Mouse (Mus musculus): ENCODE results near the gene Rnf167.
A peak's percentile ranks its signal among the peaks of the same experiment; 100 is the strongest.

Rnf167 gene

DNA sequence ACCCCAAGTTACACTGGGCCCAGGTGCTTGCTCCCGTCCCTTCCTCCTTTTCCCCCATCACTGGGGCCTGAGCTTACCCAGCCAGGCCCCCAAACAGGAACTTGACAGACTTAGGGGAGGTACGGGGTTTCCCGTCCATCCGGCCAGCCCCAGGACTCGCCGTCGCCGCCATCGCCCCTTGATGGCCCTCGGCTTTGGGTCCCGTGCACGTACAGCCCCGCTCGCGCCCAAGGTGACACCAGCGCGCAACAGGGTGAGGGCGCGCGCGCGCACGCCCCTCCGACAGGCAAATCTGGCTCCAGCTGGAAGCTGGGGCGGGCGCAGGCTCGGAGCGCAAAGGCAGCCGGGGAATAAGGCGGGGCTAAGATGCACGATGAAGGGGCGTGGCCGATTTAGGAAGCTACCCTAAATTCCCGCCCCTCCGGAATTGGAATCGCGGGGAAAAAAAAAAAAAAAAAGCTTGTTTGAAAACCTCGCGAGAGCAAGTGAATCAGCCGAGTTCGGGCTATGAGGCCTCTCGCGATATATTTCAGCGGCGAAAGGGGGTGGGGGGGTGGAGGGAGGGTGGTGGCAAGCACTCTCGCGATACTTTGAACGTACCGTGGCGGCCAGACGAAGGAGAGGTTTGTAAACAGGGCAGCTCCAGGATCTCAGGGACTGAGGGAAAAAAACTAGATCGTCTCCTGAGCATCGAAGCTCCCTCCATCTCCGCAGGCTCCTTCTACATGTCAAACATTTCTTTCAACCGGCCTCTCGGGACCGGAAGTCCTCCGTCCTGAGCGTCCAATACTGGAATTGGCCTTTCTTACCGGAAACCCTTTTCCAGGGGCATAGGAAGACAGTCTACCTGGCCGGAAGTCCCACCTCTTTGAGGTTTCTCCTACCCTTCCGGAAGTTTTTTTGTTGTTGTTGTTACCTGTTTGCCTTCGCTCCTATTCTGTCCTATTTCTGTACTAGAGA is at the start of gene Rnf167, which contains the start of gene Slc25a11:
Rnf167 (plus strand) TSS at position 545 of the 960 bp plus-strand sequence.
Slc25a11 (minus strand) TSS at position 789 of the 960 bp plus-strand sequence.
- peak; percentile 100 for DNase-seq (ENCODE audit: low read depth)

GRCm38 (mm10) chr11:70597301-70597700 is 49.7 kb upstream of the Rnf167 start:
- DNase-seq (ENCODE audit: low read depth): peak; percentile 21

GRCm38 (mm10) chr11:70598451-70598953 is 48.5 kb upstream of the Rnf167 start:
- no peak for DNase-seq (ENCODE audit: low read depth)

GRCm38 (mm10) chr11:70605024-70605566 is 41.9 kb upstream of the Rnf167 start:
- peak; percentile 78 for DNase-seq (ENCODE audit: low read depth)

DNA sequence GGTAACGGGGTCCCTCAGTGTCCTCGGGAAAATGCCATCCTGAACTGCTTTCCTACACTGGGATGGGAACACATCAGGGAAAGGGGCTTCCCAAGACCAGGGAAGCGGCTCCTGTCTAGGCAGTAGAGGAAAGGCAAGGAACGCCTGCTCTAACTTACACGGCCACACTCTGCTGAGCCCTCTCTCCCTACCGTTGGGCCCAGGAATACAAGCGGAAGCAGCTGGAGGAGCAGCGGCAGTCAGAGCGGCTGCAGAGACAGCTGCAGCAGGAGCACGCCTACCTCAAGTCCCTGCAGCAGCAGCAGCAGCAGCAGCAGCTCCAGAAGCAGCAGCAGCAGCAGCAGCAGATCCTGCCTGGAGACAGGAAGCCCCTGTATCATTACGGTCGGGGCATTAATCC is 40.3 kb upstream of the Rnf167 start:
- no peak for DNase-seq (ENCODE audit: low read depth)

- DNase-seq (ENCODE audit: low read depth): no peak
Observed at GRCm38 (mm10) chr11:70607611-70608010, 39.4 kb upstream of the Rnf167 start.

DNA sequence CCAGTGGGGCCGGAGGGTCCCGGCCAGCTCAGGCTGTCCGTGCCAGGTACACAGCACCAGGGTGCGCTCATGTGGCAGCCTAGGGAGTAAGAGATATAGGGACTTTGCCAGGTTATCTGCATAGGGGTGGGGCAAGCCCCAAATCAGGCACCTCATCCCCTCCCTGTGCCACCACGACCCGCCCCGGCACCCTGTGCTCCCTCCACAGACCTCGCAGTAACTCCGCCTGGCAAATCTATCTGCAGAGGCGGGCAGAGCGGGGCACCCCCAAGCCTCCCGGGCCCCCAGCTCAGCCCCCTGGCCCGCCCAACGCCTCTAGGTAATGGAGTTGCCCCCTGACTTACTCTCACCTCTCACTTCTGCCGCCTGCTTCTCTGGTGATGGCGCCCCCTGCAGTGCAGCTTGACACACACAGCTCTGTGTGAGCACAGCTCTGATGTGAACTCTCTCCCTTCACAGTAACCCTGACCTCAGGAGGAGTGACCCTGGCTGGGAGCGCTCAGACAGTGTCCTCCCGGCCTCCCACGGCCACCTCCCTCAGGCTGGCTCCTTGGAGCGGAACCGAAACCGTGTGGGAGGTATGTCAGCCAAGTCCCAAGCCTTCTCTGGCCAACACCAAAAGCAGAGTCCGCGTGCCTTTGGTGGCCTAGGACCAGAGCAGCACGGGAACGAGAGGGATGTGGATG is 38.5 kb upstream of the Rnf167 start:
- DNase-seq (ENCODE audit: low read depth): no peak

- no peak for DNase-seq (ENCODE audit: low read depth)
Observed at GRCm38 (mm10) chr11:70610752-70611151, 36.3 kb upstream of the Rnf167 start.

- DNase-seq (ENCODE audit: low read depth): no peak
Observed at GRCm38 (mm10) chr11:70612505-70612904, 34.5 kb upstream of the Rnf167 start.

- peak; percentile 31 for DNase-seq (ENCODE audit: low read depth)
Observed at GRCm38 (mm10) chr11:70615074-70615473, 32.0 kb upstream of the Rnf167 start.

DNA sequence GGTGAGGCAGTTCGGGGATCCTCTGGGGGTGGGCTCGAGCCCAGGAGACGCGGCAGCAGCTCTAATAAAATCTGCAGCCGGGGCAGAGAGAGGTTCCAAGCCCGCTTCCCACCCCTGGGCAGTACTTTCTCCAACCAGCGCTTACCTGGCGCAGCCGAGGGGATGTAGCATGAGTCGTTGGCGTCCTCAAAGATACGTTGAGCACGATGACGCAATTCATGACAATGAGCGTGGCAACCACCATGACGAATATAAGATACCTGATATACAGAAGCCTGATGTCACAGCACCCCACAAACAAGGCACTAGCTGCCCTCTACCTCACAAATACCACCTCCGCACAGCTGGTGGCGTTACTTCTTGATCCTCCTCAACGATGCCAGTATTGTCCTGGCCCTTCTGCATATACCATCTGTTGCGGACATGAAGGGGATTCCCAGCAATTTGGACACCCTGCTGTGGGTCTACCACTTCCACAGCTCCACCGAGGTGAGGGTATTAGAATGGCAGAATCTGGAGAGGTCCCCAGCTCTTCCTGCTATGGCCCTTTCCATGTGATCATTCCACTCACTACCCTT is 31.4 kb upstream of the Rnf167 start, which contains the start of gene 4930544D05Rik:
4930544D05Rik (plus strand) TSS at position 333 of the 578 bp plus-strand sequence.
- peak; percentile 25 for DNase-seq (ENCODE audit: low read depth)

GRCm38 (mm10) chr11:70619101-70619500 is 27.9 kb upstream of the Rnf167 start, which contains the start of gene Chrne:
Gene Chrne (minus strand): TSS chr11:70619216.
- DNase-seq (ENCODE audit: low read depth): no peak

- DNase-seq (ENCODE audit: low read depth): peak; percentile 91
Observed at GRCm38 (mm10) chr11:70621972-70622814, 24.8 kb upstream of the Rnf167 start.

DNA sequence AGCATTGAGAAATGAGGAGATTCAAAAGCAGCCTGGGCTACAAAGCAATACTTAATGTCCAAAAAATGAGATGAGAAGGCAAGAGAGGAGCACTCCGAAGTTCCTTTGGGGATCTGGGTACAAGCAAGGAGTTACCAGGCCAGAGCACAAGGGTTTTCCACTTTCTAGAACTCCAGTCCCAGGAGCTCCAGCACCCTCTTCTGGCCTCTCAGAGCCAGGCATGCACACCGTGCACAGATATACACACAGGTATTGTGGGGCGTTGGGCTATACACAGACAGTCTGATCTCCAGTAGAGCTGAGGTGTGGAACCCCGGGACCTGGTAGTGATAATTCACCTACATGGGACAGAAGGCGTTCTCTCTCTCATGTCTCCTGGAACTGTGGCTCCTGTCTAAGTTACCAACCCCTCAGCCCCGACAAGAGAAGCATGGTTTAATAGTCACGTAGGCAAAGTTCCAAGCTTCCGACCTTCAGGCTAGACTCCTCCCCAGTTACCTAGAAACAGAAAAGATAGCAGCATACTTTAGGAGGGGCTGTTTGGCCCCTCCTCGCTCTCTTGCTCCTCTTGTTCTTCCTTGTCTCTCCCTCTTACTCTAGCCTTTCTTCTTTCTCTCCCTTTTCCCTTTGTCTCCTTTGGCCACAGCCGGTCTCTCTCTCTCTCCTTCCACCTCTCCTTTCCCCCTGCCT is 23.8 kb upstream of the Rnf167 start:
- peak; percentile 66 for DNase-seq (ENCODE audit: low read depth)

- peak; percentile 68 for DNase-seq (ENCODE audit: low read depth)
Observed at GRCm38 (mm10) chr11:70625473-70625872, 21.6 kb upstream of the Rnf167 start.

DNA sequence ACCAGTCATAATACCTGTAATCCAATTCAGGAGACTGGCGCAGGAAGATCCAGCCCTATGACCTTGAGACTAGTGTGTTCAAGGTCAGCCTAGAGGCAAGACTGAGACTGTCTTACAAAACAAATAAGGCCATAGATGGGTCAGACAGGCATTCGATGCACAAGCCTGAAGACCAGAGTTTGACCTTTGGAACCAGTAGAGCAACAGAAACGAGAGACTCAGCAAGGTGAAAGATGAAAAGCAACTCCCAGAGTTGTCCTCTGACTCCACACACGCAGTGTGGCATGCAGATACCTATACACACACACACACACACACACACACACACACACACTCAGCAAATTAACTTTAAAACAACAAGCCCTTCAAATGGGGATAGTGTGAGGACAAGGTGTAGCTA is 20.2 kb upstream of the Rnf167 start:
- no peak for DNase-seq (ENCODE audit: low read depth)

GRCm38 (mm10) chr11:70628431-70628830 is 18.6 kb upstream of the Rnf167 start:
- no peak for DNase-seq (ENCODE audit: low read depth)

DNA sequence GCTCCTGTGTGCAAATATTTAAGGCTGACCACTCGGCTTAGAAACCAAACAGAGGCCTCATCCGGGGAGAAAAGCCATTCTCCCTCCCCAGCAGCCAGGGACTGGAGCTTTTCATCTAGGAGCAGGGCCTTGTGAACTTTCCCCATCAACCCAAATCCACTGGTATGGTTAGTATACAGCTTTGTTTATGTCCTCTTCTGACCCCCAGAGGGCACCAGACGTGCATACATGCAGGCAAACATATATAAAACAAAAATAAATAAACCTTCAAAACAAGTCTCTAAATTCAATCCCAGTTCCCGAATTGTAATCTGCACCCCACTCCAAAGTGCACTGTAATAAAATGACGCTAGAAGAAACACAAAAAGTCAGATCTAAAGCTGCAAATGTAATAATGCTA is 17.5 kb upstream of the Rnf167 start:
- peak; percentile 86 for DNase-seq (ENCODE audit: low read depth)

- peak; percentile 36 for DNase-seq (ENCODE audit: low read depth)
Observed at GRCm38 (mm10) chr11:70630129-70630528, 16.9 kb upstream of the Rnf167 start.

DNA sequence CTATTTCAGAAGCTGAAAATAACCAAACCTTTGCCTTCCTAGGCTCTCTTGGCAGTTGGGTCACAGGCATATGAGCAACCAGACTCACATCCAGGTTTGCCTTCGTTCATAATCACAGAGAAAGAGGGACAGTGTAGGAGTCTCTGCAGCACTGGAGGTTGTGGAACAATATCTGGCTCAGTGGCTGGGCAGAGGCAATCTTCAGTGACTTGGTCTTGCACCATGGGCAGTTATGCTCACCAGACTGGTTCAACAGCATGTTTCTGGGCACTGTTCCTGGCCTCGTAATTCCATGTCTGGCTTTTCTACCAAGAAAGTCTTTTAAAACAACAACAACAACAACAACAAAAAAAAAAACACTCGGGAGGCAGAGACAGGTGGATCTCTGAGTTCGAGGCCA is 11.4 kb upstream of the Rnf167 start:
- no peak for DNase-seq (ENCODE audit: low read depth)
